Mouse (Mus musculus) left cerebral cortex, postnatal 14 days (tissue): ENCODE results near the gene Zfyve21. TPM values are rescaled to one million over a fixed set of nuclear protein-coding genes. Genes with fewer than 3 reads are reported as not detected.

ENCODE experiments used
- total RNA-seq, 2 experiments: library from RNA; stranded (reverse); gene quantifications; 2 replicates each; pipeline ENCODE4 v1.2.3; 2021

The Zfyve21 gene
- total RNA-seq, 2 experiments from 2014 or later, result 19.8 TPM

Other genes with a start within 250 kb of the Zfyve21 start
- gene Mark3, start 239.6 kb upstream of the Zfyve21 start, total RNA-seq, result 100 to 1,000 TPM; 122 to 125 TPM
- 1,000 to 10,000 TPM; 1,395 to 1,474 TPM for gene Ckb, start 141.8 kb upstream of the Zfyve21 start, total RNA-seq
- 10 to 100 TPM; 18.9 to 19.7 TPM for gene Trmt61a, start 136.1 kb upstream of the Zfyve21 start, total RNA-seq
- gene Bag5, start 100.9 kb upstream of the Zfyve21 start, total RNA-seq, result 10 to 100 TPM; 45.7 to 47.0 TPM
- 10 to 100 TPM; 39.4 to 44.3 TPM for gene Apopt1, start 100.9 kb upstream of the Zfyve21 start, total RNA-seq
- 100 to 1,000 TPM; 856 to 890 TPM for gene Klc1, start 55.3 kb upstream of the Zfyve21 start, total RNA-seq
- gene Xrcc3, start 297 bp upstream of the Zfyve21 start, total RNA-seq, result 1 to 10 TPM; 3.7 to 4.7 TPM
- gene Ppp1r13b, start 93.9 kb downstream of the Zfyve21 start, total RNA-seq, result 10 to 100 TPM; 61.2 to 64.4 TPM
- 100 to 1,000 TPM; 411 to 446 TPM for gene Atp5mpl, start 152.8 kb downstream of the Zfyve21 start, total RNA-seq
- gene Tdrd9, start 157.4 kb downstream of the Zfyve21 start, total RNA-seq, result under 1 TPM; 0.13 to 0.55 TPM
- not detected for gene Rd3l, start 167.1 kb downstream of the Zfyve21 start, total RNA-seq